Mouse (Mus musculus): ENCODE measurements around the gene Tas1r3. TPM values are rescaled to one million over a fixed set of nuclear protein-coding genes. Genes with fewer than 3 reads are reported as not detected.

The Tas1r3 gene
- polyA plus RNA-seq, 1 experiment from 2014 or later: 0.55 TPM

- no peaks in the 10 kb centered on the region for H3K27me3 ChIP-seq
- no peaks in the 10 kb centered on the region for H3K9me3 ChIP-seq
- H3K9ac ChIP-seq: no peak overlapping the region
- no peak for ATAC-seq (ENCODE audit: insufficient number of reproducible peaks, insufficient read depth, low FRiP score, low TSS enrichment, low read depth)
- H3K4me1 ChIP-seq: 0 out of 2 replicates have a peak, but pooled peaks cover 2% of the 10 kb centered on the region
- peaks cover 94% of the 10 kb centered on the region for H3K36me3 ChIP-seq
- no peak overlapping the region for H3K27ac ChIP-seq
- no peak overlapping the region for H3K4me2 ChIP-seq
- WGBS: 79% methylated on average over 7 of the region's 7 CpGs
- H3K4me3 ChIP-seq: no peak overlapping the region
Measured at GRCm38 (mm10) chr4:155821025-155821424, 42.1 kb downstream of the Tas1r3 start.

- Histone ChIP-seq H3K27me3 (no peaks in the 10 kb centered on the region), H3K9me3 (no peaks in the 10 kb centered on the region), H3K4me3 (no peak overlapping the region), H3K27ac (no peak overlapping the region), H3K36me3 (peaks cover 85% of the 10 kb centered on the region), H3K4me2 (no peak overlapping the region), H3K4me1 (peaks cover 14% of the 10 kb centered on the region), H3K9ac (no peak overlapping the region)
- ATAC-seq (ENCODE audit: insufficient number of reproducible peaks, insufficient read depth, low FRiP score, low TSS enrichment, low read depth): no peak
- WGBS: 89% methylated on average over 4 of the region's 4 CpGs
Measured at GRCm38 (mm10) chr4:155817533-155817932, 45.6 kb downstream of the Tas1r3 start.

GRCm38 (mm10) chr4:155812665-155813181 is 50.4 kb downstream of the Tas1r3 start:
- H3K4me1 ChIP-seq: peaks cover 22% of the 10 kb centered on the region
- under 1% methylated on average over 49 of the region's 49 CpGs for WGBS
- no peaks in the 10 kb centered on the region for H3K27me3 ChIP-seq
- ATAC-seq (ENCODE audit: insufficient number of reproducible peaks, insufficient read depth, low FRiP score, low TSS enrichment, low read depth): peak; percentile 12
- peak overlapping the region; percentile 82 for H3K4me2 ChIP-seq
- no peaks in the 10 kb centered on the region for H3K9me3 ChIP-seq
- peak overlapping the region; percentile 100 for H3K4me3 ChIP-seq
- H3K9ac ChIP-seq: peak overlapping the region; percentile 100
- peaks cover 72% of the 10 kb centered on the region for H3K36me3 ChIP-seq
- peak overlapping the region; percentile 96 for H3K27ac ChIP-seq

- Histone ChIP-seq H3K9me3 (no peaks in the 10 kb centered on the region), H3K27ac (peak within 1 kb of the TSS; percentile 96), H3K9ac (peak within 1 kb of the TSS; percentile 100), H3K4me3 (peak within 1 kb of the TSS; percentile 100), H3K4me1 (peaks cover 22% of the 10 kb centered on the region), H3K36me3 (peaks cover 72% of the 10 kb centered on the region), H3K4me2 (peak within 1 kb of the TSS; percentile 82), H3K27me3 (no peaks in the 10 kb centered on the region)
- under 1% methylated on average over 56 of the region's 60 CpGs for WGBS
- peak; percentile 99 for ATAC-seq (ENCODE audit: insufficient number of reproducible peaks, insufficient read depth, low FRiP score, low TSS enrichment, low read depth)
Measured at GRCm38 (mm10) chr4:155811929-155812664, 51.1 kb downstream of the Tas1r3 start, which contains the start of gene Ccnl2. Ccnl2 (plus strand) TSS chr4:155812489.

Small RNAs within 50 kb of the gene (microRNA-seq; reads per million reads assigned to microRNA genes)
- not detected for gene Gm22991

Other genes starting within 250 kb of the Tas1r3 start
- 73.9 and 76.4 TPM in 2 replicates for gene Cdk11b, start 238.5 kb downstream of the Tas1r3 start, polyA plus RNA-seq (2015; fragmentation: Nextera tagmentation; extraction: Ambion mirVana)
- gene Gm10563, start 218.0 kb downstream of the Tas1r3 start, polyA plus RNA-seq (2015; fragmentation: Nextera tagmentation; extraction: Ambion mirVana): not detected in 2 replicates
- gene Mmp23, start 210.0 kb downstream of the Tas1r3 start, polyA plus RNA-seq (2015; fragmentation: Nextera tagmentation; extraction: Ambion mirVana): 24.8 and 26.1 TPM in 2 replicates
- 36.1 and 36.7 TPM in 2 replicates for gene Mib2, start 194.2 kb downstream of the Tas1r3 start, polyA plus RNA-seq (2015; fragmentation: Nextera tagmentation; extraction: Ambion mirVana)
- gene Fndc10, start 169.0 kb downstream of the Tas1r3 start, polyA plus RNA-seq (2015; fragmentation: Nextera tagmentation; extraction: Ambion mirVana): 6.5 and 8.7 TPM in 2 replicates
- 136 and 142 TPM in 2 replicates for gene Ssu72, start 158.6 kb downstream of the Tas1r3 start, polyA plus RNA-seq (2015; fragmentation: Nextera tagmentation; extraction: Ambion mirVana)
- 1.2 and 1.4 TPM in 2 replicates for gene Tmem240, start 128.6 kb downstream of the Tas1r3 start, polyA plus RNA-seq (2015; fragmentation: Nextera tagmentation; extraction: Ambion mirVana)
- gene Atad3a, start 102.3 kb downstream of the Tas1r3 start, polyA plus RNA-seq (2015; fragmentation: Nextera tagmentation; extraction: Ambion mirVana): 93.8 and 94.9 TPM in 2 replicates
- 8.6 and 9.6 TPM in 2 replicates for gene Vwa1, start 88.7 kb downstream of the Tas1r3 start, polyA plus RNA-seq (2015; fragmentation: Nextera tagmentation; extraction: Ambion mirVana)
- gene Tmem88b, start 77.5 kb downstream of the Tas1r3 start, polyA plus RNA-seq (2015; fragmentation: Nextera tagmentation; extraction: Ambion mirVana): 0.67 and 0.74 TPM in 2 replicates
- 0.24 TPM in 1 of 2 replicates, not detected in the other for gene Ankrd65, start 72.9 kb downstream of the Tas1r3 start, polyA plus RNA-seq (2015; fragmentation: Nextera tagmentation; extraction: Ambion mirVana)
- 195 and 229 TPM in 2 replicates for gene Mrpl20, start 60.5 kb downstream of the Tas1r3 start, polyA plus RNA-seq (2015; fragmentation: Nextera tagmentation; extraction: Ambion mirVana)
- 217 and 248 TPM in 2 replicates for gene Ccnl2, start 50.9 kb downstream of the Tas1r3 start, polyA plus RNA-seq (2015; fragmentation: Nextera tagmentation; extraction: Ambion mirVana)
- gene Aurkaip1, start 32.1 kb downstream of the Tas1r3 start, polyA plus RNA-seq (2015; fragmentation: Nextera tagmentation; extraction: Ambion mirVana): 131 and 150 TPM in 2 replicates
- 69.6 and 71.8 TPM in 2 replicates for gene Mxra8, start 23.7 kb downstream of the Tas1r3 start, polyA plus RNA-seq (2015; fragmentation: Nextera tagmentation; extraction: Ambion mirVana)
- gene Dvl1, start 16.0 kb downstream of the Tas1r3 start, polyA plus RNA-seq (2015; fragmentation: Nextera tagmentation; extraction: Ambion mirVana): 4.0 and 5.4 TPM in 2 replicates
- 15.6 and 16.4 TPM in 2 replicates for gene Cptp, start 6.1 kb upstream of the Tas1r3 start, polyA plus RNA-seq (2015; fragmentation: Nextera tagmentation; extraction: Ambion mirVana)
- gene Ints11, start 6.2 kb upstream of the Tas1r3 start, polyA plus RNA-seq (2015; fragmentation: Nextera tagmentation; extraction: Ambion mirVana): 70.9 and 81.0 TPM in 2 replicates
- 48.4 and 54.7 TPM in 2 replicates for gene Pusl1, start 28.4 kb upstream of the Tas1r3 start, polyA plus RNA-seq (2015; fragmentation: Nextera tagmentation; extraction: Ambion mirVana)
- 21.1 and 21.6 TPM in 2 replicates for gene Acap3, start 28.5 kb upstream of the Tas1r3 start, polyA plus RNA-seq (2015; fragmentation: Nextera tagmentation; extraction: Ambion mirVana)
- gene Ube2j2, start 80.5 kb upstream of the Tas1r3 start, polyA plus RNA-seq (2015; fragmentation: Nextera tagmentation; extraction: Ambion mirVana): 113 and 120 TPM in 2 replicates
- 39.5 and 43.6 TPM in 2 replicates for gene C1qtnf12, start 99.0 kb upstream of the Tas1r3 start, polyA plus RNA-seq (2015; fragmentation: Nextera tagmentation; extraction: Ambion mirVana)
- gene B3galt6, start 129.3 kb upstream of the Tas1r3 start, polyA plus RNA-seq (2015; fragmentation: Nextera tagmentation; extraction: Ambion mirVana): 16.2 and 18.4 TPM in 2 replicates
- gene Sdf4, start 129.5 kb upstream of the Tas1r3 start, polyA plus RNA-seq (2015; fragmentation: Nextera tagmentation; extraction: Ambion mirVana): 154 and 156 TPM in 2 replicates
- gene Tnfrsf4, start 150.5 kb upstream of the Tas1r3 start, polyA plus RNA-seq (2015; fragmentation: Nextera tagmentation; extraction: Ambion mirVana): 1.3 TPM in 1 of 2 replicates, not detected in the other
- 3.0 and 4.1 TPM in 2 replicates for gene Tnfrsf18, start 162.8 kb upstream of the Tas1r3 start, polyA plus RNA-seq (2015; fragmentation: Nextera tagmentation; extraction: Ambion mirVana)
- gene Ttll10, start 196.1 kb upstream of the Tas1r3 start, polyA plus RNA-seq (2015; fragmentation: Nextera tagmentation; extraction: Ambion mirVana): 2.0 and 2.7 TPM in 2 replicates
- 40.3 and 43.8 TPM in 2 replicates for gene 9430015G10Rik, start 246.6 kb upstream of the Tas1r3 start, polyA plus RNA-seq (2015; fragmentation: Nextera tagmentation; extraction: Ambion mirVana)